Comparison of ENCODE assay signal across 35 mouse cellular contexts in the genomic region with DNA sequence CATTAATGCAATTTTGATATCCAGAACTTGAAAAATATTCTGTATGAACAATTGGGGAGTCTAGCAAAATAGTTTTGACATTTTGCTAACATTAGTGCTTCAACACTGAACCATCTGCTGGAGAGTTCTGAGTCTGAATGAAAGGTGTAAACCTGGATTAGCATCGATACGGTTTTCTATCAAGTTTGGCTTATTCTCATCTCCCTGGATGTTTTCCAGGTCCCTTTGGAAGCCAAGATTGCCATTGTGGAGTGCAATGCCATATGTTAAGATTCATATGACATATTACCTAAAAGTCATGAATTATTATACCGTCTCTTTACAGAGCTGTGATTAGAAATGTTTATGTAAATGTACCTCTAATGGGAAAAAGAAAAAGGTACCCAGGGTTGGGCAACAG. TPM values are rescaled to one million over a fixed set of nuclear protein-coding genes. Genes with fewer than 3 reads are reported as not detected.
DNase-seq lines count a peak whose midpoint lies in the region; ATAC-seq lines count a peak whose summit lies in the region.
"Had no signal": no experiment of that assay in that cellular context is flagged by ENCODE, and none has a peak within 500 bp of the region (broad histone marks: within the 10 kb centered on the region; RNA-seq: fewer than 3 reads in every experiment).

No protein-coding gene starts in this region.

- no peak overlapping the region for H3K9ac ChIP-seq in forebrain, embryonic 16.5 days (replicated peaks; ENCODE audit: low read depth, low read length)
- H3K9ac ChIP-seq in forebrain, embryonic 13.5 days = no peak overlapping the region
- H3K9ac ChIP-seq: embryonic facial prominence, embryonic 12.5 days; heart, embryonic 12.5 days; hindbrain, embryonic 15.5 days; intestine, embryonic 15.5 days; limb, embryonic 13.5 days; midbrain, embryonic 12.5 days; neural tube, embryonic 12.5 days had no signal

- H3K27me3 ChIP-seq in forebrain, embryonic 16.5 days (replicated peaks; ENCODE audit: control insufficient read depth, insufficient read depth, low read length) = no peaks in the 10 kb centered on the region
- no peaks in the 10 kb centered on the region for H3K27me3 ChIP-seq in forebrain, embryonic 13.5 days
- H3K27me3 ChIP-seq: CH12.LX; embryonic facial prominence, embryonic 12.5 days; heart, embryonic 12.5 days; hindbrain, embryonic 15.5 days; intestine, embryonic 15.5 days; limb, embryonic 13.5 days; midbrain, embryonic 12.5 days; neural tube, embryonic 12.5 days had no signal

- no peak overlapping the region for H3K4me3 ChIP-seq in forebrain, embryonic 16.5 days (replicated peaks; ENCODE audit: low read length)
- H3K4me3 ChIP-seq in forebrain, embryonic 13.5 days = no peak overlapping the region
- H3K4me3 ChIP-seq: embryonic facial prominence, embryonic 12.5 days; heart, adult 2 months; heart, embryonic 12.5 days; hindbrain, embryonic 15.5 days; intestine, embryonic 15.5 days; limb, embryonic 13.5 days; midbrain, embryonic 12.5 days; myocyte; neural tube, embryonic 12.5 days had no signal

- H3K27ac ChIP-seq in forebrain, embryonic 16.5 days (ENCODE audit: low read length) = no peak overlapping the region; the same call in 1 of the 2 replicates
- H3K27ac ChIP-seq in forebrain, embryonic 13.5 days = no peak overlapping the region
- H3K27ac ChIP-seq: embryonic facial prominence, embryonic 12.5 days; heart, adult 2 months; hindbrain, embryonic 15.5 days; intestine, embryonic 15.5 days; limb, embryonic 13.5 days; midbrain, embryonic 12.5 days; neural tube, embryonic 12.5 days; stomach, postnatal 0 days had no signal

- H3K4me1 ChIP-seq in forebrain, embryonic 16.5 days (replicated peaks; ENCODE audit: control insufficient read depth, insufficient read depth, low read length) = peaks cover 26% of the 10 kb centered on the region
- H3K4me1 ChIP-seq in forebrain, embryonic 13.5 days = peaks cover 17% of the 10 kb centered on the region
- H3K4me1 ChIP-seq: embryonic facial prominence, embryonic 12.5 days; heart, embryonic 12.5 days; intestine, embryonic 15.5 days; limb, embryonic 13.5 days; neural tube, embryonic 12.5 days had no signal

- ATAC-seq in forebrain, embryonic 16.5 days = peak; percentile 9; the same call in 1 of the 2 replicates
- no peak for ATAC-seq in forebrain, embryonic 13.5 days
- ATAC-seq: intestine, embryonic 15.5 days had no signal

- no peaks in the 10 kb centered on the region for H3K36me3 ChIP-seq in forebrain, embryonic 16.5 days (ENCODE audit: control insufficient read depth, insufficient read depth)
- no peaks in the 10 kb centered on the region for H3K36me3 ChIP-seq in forebrain, embryonic 13.5 days (ENCODE audit: poor library complexity, severe bottlenecking)
- H3K36me3 ChIP-seq: embryonic facial prominence, embryonic 12.5 days; heart, embryonic 12.5 days; hindbrain, embryonic 15.5 days; intestine, embryonic 15.5 days; limb, embryonic 13.5 days; midbrain, embryonic 12.5 days; neural tube, embryonic 12.5 days had no signal

- WGBS in forebrain, embryonic 16.5 days = 54% methylated on average over 3 of the region's 3 CpGs
- 71% methylated on average over 3 of the region's 3 CpGs for WGBS in forebrain, embryonic 13.5 days

- H3K4me2 ChIP-seq in forebrain, embryonic 16.5 days (ENCODE audit: low read length) = no peak overlapping the region
- no peak overlapping the region for H3K4me2 ChIP-seq in forebrain, embryonic 13.5 days
- H3K4me2 ChIP-seq: embryonic facial prominence, embryonic 12.5 days; heart, embryonic 12.5 days; hindbrain, embryonic 15.5 days; intestine, embryonic 15.5 days; limb, embryonic 13.5 days; liver, embryonic 11.5 days; midbrain, embryonic 12.5 days; neural tube, embryonic 12.5 days had no signal

- DNase-seq in layer of hippocampus, adult 9-11 months = peak; percentile 7
- DNase-seq in layer of hippocampus, adult 11-12 months (ENCODE audit: low spot score) = no peak
- peak; percentile 52 for DNase-seq in cerebellum, adult 9-10 months
- no peak for DNase-seq in B cell, adult 2 months
- DNase-seq in kidney, postnatal 14 days = no peak
- DNase-seq: adrenal gland, adult 8-10 months; embryo, embryonic 11 days; heart, adult 2 months; heart, postnatal 4 days; kidney, adult 2 months; kidney, postnatal 4 days; lung, postnatal 36 days; right cerebral cortex, postnatal 4 days; thymus, adult 18-20 months; thymus, postnatal 25 days had no signal

- no peaks in the 10 kb centered on the region for H3K9me3 ChIP-seq in forebrain, embryonic 16.5 days (ENCODE audit: control insufficient read depth, low read length)
- no peaks in the 10 kb centered on the region for H3K9me3 ChIP-seq in forebrain, embryonic 13.5 days (replicated peaks)
- H3K9me3 ChIP-seq: embryonic facial prominence, embryonic 12.5 days; heart, embryonic 12.5 days; hindbrain, embryonic 15.5 days; intestine, embryonic 15.5 days; limb, embryonic 13.5 days; midbrain, embryonic 12.5 days; neural tube, embryonic 12.5 days had no signal

RNA-seq across cellular contexts. Expression of gene Naa11, which starts 21.5 kb away (rescaled TPM):
- 0.06 and 0.08 TPM in 2 replicates for polyA plus RNA-seq in forebrain, embryonic 16.5 days (2015; fragmentation: Nextera tagmentation; extraction: Ambion mirVana)
- 0.06 TPM in 1 of 2 replicates, not detected in the other for polyA plus RNA-seq in forebrain, embryonic 13.5 days (2015; fragmentation: Nextera tagmentation; extraction: Ambion mirVana)
- polyA plus RNA-seq: embryonic facial prominence, embryonic 12.5 days; heart, adult 2 months; heart, embryonic 12.5 days; hindbrain, embryonic 15.5 days; kidney, adult 2 months; kidney, embryonic 16.5 days; limb, embryonic 13.5 days; liver, embryonic 11.5 days; liver, embryonic 16.5 days; lung, embryonic 16.5 days; midbrain, embryonic 12.5 days; neural tube, embryonic 12.5 days; spleen, adult 2 months; stomach, postnatal 0 days had no signal

RNA-seq across cellular contexts. Expression of gene Gk2, which starts 43.1 kb away (rescaled TPM):
- polyA plus RNA-seq in forebrain, embryonic 16.5 days (2015; fragmentation: Nextera tagmentation; extraction: Ambion mirVana) = 0.12 TPM in 1 of 2 replicates, not detected in the other
- polyA plus RNA-seq in forebrain, embryonic 13.5 days (2015; fragmentation: Nextera tagmentation; extraction: Ambion mirVana) = not detected in 2 replicates
- polyA plus RNA-seq: C2C12; embryonic facial prominence, embryonic 12.5 days; heart, adult 2 months; heart, embryonic 12.5 days; heart, postnatal 0 days; hindbrain, embryonic 15.5 days; intestine, embryonic 15.5 days; kidney, embryonic 16.5 days; limb, embryonic 13.5 days; liver, embryonic 11.5 days; liver, embryonic 16.5 days; lung, embryonic 16.5 days; midbrain, embryonic 12.5 days; midbrain, postnatal 0 days; myocyte; neural tube, embryonic 12.5 days; spleen, adult 2 months; stomach, postnatal 0 days had no signal

Comparison
In these comparisons a context has a peak if more than half of its experiments do, and no peak if none do; other contexts are left out.
1. DNase-seq: peak in layer of hippocampus, adult 9-11 months (single experiment) and cerebellum, adult 9-10 months (single experiment); none in layer of hippocampus, adult 11-12 months (single experiment), B cell, adult 2 months (0 of 2) and kidney, postnatal 14 days (single experiment).